Mouse (Mus musculus): ENCODE measurements around the gene Gm49320.

The Gm49320 gene

DNA sequence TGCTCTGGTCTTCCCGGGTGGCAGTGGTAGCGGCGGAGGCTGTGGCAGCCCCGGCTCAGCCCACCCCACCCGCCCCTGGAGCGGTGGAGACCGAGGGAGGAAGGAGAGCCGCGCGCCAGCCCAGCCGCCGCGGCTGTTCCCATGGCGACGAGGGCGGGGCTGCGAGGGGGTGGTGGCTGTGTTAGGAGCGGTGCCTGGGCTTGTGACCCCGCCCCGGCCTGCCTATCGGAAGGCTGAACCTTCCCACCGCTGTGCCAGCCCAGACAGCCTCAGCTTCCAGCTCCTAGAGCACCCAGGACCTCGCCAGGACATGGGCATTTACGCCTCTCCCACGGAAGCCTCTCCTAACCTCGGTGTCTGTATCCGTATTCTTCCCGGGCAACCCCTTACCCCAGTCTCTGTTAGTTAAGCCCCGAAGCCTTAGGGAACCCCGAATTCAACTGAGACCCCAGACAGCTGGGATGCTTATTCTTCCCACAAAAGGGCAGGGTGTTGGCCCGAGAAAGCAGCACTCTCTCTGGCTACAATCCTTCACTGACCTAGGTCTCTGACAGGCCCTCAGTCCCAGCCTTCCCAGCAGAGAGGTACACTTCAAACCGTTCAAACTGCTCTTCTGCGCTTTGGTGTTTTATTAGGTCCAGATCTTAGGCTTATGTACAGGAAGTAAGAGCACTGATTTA is 20.6 kb downstream of the Gm49320 start, which contains the start of gene Ctxn1:
Gene Ctxn1, minus strand, starts transcription at position 150 of the 680 bp plus-strand sequence.
- peak; percentile 97 for DNase-seq (ENCODE audit: low spot score)

- DNase-seq (ENCODE audit: low spot score): no peak
Observed at GRCm38 (mm10) chr8:4259805-4260170, 21.1 kb downstream of the Gm49320 start.

- DNase-seq (ENCODE audit: low spot score): no peak
Observed at GRCm38 (mm10) chr8:4263105-4263791, 24.6 kb downstream of the Gm49320 start.

- DNase-seq (ENCODE audit: low spot score): no peak
Observed at GRCm38 (mm10) chr8:4265160-4265914, 26.7 kb downstream of the Gm49320 start.

GRCm38 (mm10) chr8:4267627-4268026 is 29.0 kb downstream of the Gm49320 start:
- peak; percentile 45 for DNase-seq (ENCODE audit: low spot score)

- DNase-seq (ENCODE audit: low spot score): no peak
Observed at GRCm38 (mm10) chr8:4269609-4270008, 30.9 kb downstream of the Gm49320 start.

DNA sequence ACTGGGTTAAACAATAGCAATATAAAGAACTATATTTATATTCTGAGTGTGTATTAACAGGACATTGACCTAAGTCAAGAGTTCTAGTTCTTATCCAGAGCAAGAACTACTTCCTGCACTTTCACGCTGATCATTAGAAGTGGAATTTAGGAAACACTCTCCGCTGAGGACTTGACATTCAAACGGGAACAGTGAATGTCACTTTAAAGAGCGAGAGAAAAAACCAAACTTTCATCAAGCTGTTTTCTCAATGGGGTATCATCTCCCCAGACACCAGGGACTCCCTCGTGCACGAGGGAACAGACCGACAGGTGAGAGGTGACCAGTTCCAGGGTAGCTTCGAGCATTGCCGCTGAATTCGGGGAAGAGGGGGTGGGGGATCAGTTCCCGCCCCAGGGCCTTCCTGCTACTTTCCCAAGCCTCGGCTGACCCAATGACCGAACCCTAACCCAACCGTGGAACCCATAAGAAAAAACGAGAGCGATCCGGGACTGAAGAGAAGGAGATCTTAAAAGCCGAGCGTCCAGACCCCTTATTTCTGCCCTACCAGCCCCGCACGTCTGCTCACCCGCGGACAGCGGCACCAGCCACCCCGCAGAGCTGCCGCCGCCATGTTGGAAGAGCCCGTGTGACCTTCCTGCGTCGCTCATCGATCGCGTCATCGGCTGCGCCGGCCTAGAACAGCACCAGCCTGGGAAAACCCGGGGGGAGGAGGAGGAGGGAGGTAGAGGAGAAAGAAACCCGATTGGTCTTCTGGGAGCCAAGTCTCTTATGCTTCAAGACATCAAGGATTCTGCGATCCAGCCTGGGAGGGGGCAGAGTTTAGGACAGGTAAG is 36.8 kb downstream of the Gm49320 start, which contains the start of gene Timm44:
Gene Timm44, minus strand, starts transcription at position 639 of the 836 bp plus-strand sequence.
- peak; percentile 97 for DNase-seq (ENCODE audit: low spot score)

GRCm38 (mm10) chr8:4276111-4276465 is 37.4 kb downstream of the Gm49320 start:
- no peak for DNase-seq (ENCODE audit: low spot score)

DNA sequence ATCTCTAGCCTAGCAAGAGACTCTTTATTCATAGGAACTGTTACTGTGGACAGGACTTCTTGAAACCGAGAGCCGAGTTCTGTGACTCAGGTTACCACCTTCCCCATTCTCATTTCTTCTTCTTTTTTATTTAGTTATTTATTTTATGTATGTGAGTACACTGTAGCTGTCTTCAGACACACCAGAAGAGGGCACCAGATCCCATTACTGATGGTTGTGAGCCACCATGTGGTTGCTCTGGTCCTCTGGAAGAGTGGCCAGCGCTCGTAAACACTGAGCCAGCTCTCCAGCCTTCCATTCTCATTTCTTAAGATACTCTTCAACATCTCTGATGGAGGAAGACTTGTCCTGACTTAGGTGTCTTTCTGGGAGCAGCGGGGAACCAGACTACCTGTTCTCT is 54.1 kb downstream of the Gm49320 start:
- no peak for DNase-seq (ENCODE audit: low spot score)

DNA sequence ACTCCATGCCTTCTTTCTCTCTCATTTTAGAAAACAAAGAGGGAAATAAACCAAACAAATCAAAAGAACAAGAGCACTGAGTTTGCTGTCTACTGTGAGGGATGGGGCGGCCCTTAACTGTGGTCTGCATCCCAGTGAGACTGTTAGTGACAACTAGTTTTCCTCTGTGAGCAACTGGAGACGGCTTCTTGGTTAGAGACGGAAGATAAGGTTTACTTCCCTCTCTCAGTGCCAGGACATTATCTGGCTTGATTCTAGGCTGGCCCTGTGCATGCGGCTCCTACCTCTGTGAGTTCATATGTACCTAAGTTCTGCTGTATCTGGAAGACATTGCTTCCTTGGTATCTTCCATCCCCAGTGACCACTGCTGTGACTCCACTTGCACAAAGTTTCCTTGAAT is 59.2 kb downstream of the Gm49320 start:
- no peak for DNase-seq (ENCODE audit: low spot score)

All from retina, embryonic 14.5 days (tissue).